Mouse (Mus musculus): ENCODE results near the gene Adam12.

Gene Adam12

DNA sequence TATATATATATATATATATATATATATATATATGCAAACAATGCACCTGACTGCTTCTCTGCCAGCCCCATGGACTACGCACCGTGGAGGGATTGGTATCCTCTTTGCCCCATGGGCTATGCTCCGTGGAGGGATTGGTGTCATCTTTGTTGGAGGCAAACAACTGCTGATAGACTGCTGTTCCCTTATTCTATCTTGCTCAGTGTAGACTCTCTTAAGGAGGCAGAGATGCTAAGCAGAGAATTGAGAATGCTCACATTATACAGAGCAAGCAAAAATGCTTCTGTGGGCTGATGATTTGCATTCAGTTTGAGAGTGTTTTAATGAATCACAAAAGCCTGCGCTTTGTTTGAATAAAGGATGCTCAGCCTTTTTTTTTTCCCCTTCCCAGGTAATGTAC is 368.3 kb downstream of the Adam12 start:
- in situ Hi-C loops (cut with MboI) = no loop called here

DNA sequence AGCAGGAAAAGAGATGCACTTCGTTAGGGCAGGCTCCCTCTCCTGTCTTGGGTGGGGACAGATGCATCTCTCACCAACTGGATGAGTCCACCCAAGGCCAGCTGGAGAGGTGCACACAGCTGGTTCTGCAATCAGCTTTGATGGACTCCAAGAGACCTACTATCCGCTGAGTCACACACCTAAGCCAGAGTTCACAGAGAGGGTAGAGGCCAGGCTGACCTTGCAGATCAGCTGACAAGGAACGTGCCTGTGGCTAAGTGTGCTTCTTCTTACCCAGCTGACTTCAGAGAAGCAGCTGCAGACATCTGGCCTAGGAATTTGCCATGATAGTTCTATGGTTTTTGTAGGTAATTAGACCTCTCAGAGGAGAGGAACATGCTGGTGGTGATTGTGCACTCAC is 368.8 kb downstream of the Adam12 start:
- in situ Hi-C loops (cut with MboI) = no loop called here

DNA sequence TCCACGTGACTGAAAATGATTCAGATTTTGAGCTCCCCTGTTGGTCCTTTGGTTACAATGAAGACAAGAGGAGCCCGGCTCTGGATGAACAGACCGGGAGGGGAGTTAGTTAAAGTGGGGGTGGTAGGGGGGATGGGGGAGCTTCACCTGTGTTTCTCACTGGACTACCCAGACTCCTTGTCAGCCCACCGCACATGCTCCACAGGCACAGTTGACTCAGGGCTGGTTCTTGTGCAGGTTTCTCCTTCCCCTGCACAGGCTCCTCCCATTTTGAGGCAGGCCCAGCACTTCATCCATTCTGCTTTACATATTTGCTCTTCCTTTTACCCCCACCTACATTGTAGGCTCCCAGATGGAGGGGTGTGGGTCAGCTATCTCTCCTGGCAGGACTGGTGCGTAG is 369.2 kb downstream of the Adam12 start:
- in situ Hi-C loops (cut with MboI) = no loop called here

- in situ Hi-C loops (cut with MboI) = no loop called here
Observed at GRCm38 (mm10) chr7:133862233-133862632, 369.7 kb downstream of the Adam12 start.

DNA sequence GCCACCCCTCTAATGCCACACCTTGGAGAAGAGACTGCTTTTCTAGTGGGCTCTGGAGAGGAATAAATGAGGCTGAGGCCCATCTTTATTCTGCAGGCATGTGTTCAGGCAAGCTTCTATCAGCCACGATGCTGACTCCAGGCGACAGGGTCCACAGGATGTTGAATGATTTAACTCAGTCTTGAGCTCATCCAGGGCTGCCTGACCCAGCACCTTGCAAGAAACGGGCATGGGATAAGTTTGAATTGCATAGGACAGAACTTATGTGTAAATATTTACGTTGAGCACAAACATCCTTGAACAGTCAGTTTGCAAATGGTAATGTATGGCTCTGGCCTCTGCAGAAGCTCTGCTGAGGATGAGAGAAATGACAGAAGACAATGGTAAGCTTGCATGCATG is 372.4 kb downstream of the Adam12 start:
- in situ Hi-C loops (cut with MboI) = no loop called here

DNA sequence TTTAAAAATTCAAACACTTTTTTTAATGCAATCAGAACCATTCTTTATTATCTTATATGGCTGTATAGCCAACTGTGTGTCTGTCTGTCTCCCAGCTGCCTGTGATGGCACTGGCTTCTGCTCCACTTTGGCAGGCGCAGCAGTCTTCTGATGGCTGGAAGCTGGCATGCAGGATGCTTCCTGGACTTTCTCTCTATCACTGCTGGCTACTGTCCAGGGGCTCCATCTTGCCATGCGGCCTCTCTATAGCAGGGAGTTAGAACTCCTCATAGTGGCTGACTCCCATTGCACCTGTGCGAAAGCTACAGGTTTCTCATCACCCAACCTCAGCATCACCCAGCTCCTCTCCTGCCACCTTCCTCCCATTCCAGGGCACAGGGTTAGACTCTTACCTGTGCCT is 373.4 kb downstream of the Adam12 start:
- in situ Hi-C loops (cut with MboI) = no loop called here

- in situ Hi-C loops (cut with MboI) = no loop called here
Observed at GRCm38 (mm10) chr7:133856278-133856677, 375.7 kb downstream of the Adam12 start.

- in situ Hi-C loops (cut with MboI) = no loop called here
Observed at GRCm38 (mm10) chr7:133850735-133851134, 381.2 kb downstream of the Adam12 start.

DNA sequence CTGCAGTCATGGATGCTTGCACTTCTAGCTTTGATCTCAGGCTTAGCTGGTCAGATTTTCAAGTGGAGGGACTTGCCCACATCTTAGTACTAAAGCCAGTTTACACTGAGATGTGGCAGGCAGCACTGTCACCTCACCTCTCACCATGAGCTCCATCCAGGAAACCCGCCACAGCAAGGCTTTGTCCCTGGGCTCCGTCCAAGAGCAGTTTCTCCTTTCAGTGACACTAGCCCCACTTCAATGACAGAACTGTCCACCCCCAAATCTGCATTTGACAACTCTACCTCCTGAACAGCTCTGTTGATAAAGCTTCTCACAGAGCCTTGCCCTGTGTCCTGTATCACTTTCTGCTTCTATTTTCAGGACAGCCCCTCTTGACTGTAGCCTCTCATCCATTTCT is 383.8 kb downstream of the Adam12 start:
- in situ Hi-C loops (cut with MboI) = no loop called here

GRCm38 (mm10) chr7:133847175-133847574 is 384.8 kb downstream of the Adam12 start:
- in situ Hi-C loops (cut with MboI) = no loop called here

- in situ Hi-C loops (cut with MboI) = no loop called here
Observed at GRCm38 (mm10) chr7:133842079-133842478, 389.9 kb downstream of the Adam12 start.

GRCm38 (mm10) chr7:133839546-133839945 is 392.4 kb downstream of the Adam12 start:
- in situ Hi-C loops (cut with MboI) = no loop called here
